Mouse (Mus musculus): ENCODE measurements around the gene Slx4ip. TPM values are rescaled to one million over a fixed set of nuclear protein-coding genes. Genes with fewer than 3 reads are reported as not detected.
A peak's percentile ranks its signal among the peaks of the same experiment; 100 is the strongest.

Gene Slx4ip
- polyA plus RNA-seq, 1 experiment from 2014 or later, result 2.6 TPM

DNA sequence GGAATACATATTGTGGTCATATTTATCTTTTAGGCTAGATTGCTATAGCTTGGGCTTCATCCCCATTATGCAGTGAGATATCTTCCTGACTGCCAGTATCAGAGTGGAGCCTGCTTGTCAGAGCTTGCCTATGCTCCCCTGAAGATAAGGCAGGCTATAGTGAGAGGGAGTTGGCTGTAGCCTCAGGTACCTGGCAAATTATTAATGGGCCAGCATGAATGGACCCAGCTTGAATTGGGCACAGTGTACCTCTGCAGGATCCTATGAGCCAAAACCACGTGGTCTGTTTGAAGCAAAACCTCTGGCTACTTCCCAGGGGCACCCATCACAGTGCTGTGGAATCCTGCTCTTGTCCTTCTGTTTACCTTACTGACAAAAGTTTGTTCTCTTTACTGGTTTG is 61.2 kb downstream of the Slx4ip start:
- Histone ChIP-seq H3K27ac (replicated peaks) (no peak overlapping the region), H3K9ac (no peak overlapping the region), H3K4me1 (replicated peaks) (peaks cover 24% of the 10 kb centered on the region), H3K4me3 (replicated peaks) (no peak overlapping the region), H3K4me2 (no peak overlapping the region), H3K36me3 (replicated peaks) (no peaks in the 10 kb centered on the region), H3K27me3 (no peaks in the 10 kb centered on the region), H3K9me3 (replicated peaks) (no peaks in the 10 kb centered on the region)
- WGBS (ENCODE audit: insufficient replicate concordance), result 65% methylated on average over 1 of the region's 1 CpGs
- ATAC-seq (ENCODE audit: insufficient read depth), result peak; percentile 54

- WGBS (ENCODE audit: insufficient replicate concordance), result 74% methylated on average over 9 of the region's 9 CpGs
- Histone ChIP-seq H3K27ac (replicated peaks) (no peak overlapping the region), H3K9ac (no peak overlapping the region), H3K36me3 (replicated peaks) (no peaks in the 10 kb centered on the region), H3K4me1 (replicated peaks) (peaks cover 18% of the 10 kb centered on the region), H3K4me2 (no peak overlapping the region), H3K4me3 (replicated peaks) (no peak overlapping the region), H3K9me3 (replicated peaks) (no peaks in the 10 kb centered on the region), H3K27me3 (no peaks in the 10 kb centered on the region)
- no peak for ATAC-seq (ENCODE audit: insufficient read depth)
Measured at GRCm38 (mm10) chr2:136955726-136956571, 64.9 kb downstream of the Slx4ip start.

DNA sequence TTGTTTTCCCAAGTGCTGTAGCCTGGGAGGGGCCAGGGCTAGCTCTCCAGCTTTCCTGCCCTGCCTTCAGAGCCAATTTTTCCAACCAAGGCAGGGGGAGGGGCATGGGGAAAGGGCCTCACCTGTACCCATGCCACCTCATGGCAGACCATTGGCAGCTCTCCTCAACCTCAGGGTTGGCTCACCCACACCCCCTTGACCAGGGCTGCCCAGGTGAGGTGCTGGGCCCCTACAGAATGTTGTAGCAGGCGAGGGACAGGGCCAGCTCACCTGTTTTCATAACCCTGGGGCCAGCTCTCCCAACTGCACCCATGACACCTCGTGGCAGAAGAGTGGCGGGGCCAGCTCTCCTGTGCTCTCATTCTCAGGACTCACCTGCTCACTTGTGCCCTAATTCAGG is 67.7 kb downstream of the Slx4ip start:
- Histone ChIP-seq H3K9ac (no peak overlapping the region), H3K4me1 (replicated peaks) (peaks cover 4% of the 10 kb centered on the region; the same call in 1 of the 2 replicates), H3K4me2 (no peak overlapping the region), H3K27ac (replicated peaks) (no peak overlapping the region), H3K36me3 (replicated peaks) (no peaks in the 10 kb centered on the region), H3K27me3 (no peaks in the 10 kb centered on the region), H3K9me3 (replicated peaks) (no peaks in the 10 kb centered on the region), H3K4me3 (replicated peaks) (no peak overlapping the region)
- no peak; the same call in 1 of the 2 replicates for ATAC-seq (ENCODE audit: insufficient read depth)
- 56% methylated on average over 3 of the region's 3 CpGs for WGBS (ENCODE audit: insufficient replicate concordance)

DNA sequence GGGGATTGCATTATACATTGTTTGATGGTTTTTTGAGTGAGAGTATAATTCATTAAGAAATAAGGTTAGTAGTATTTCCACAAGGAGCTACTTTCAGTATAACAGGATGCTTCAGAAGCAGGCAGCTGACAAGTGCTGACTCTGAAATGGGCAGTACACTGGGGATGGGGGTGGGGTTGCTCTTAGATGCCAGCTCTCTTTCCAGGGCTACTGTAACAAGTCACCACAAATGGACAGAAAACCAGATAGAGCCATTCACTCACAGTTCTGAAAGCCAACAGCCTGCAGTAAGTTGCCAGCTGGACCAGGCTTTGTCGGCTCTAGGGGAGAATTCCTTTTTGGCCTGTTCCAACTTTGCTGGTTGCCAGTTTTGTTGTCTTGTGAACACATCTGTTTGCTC is 84.8 kb downstream of the Slx4ip start:
- Histone ChIP-seq H3K27me3 (no peaks in the 10 kb centered on the region), H3K9me3 (replicated peaks) (no peaks in the 10 kb centered on the region), H3K27ac (replicated peaks) (no peak overlapping the region), H3K4me2 (no peak overlapping the region), H3K36me3 (replicated peaks) (no peaks in the 10 kb centered on the region), H3K4me1 (replicated peaks) (0 out of 2 replicates have a peak, but pooled peaks cover 6% of the 10 kb centered on the region), H3K9ac (no peak overlapping the region), H3K4me3 (replicated peaks) (no peak overlapping the region)
- ATAC-seq (ENCODE audit: insufficient read depth), result no peak
- 76% methylated on average over 1 of the region's 1 CpGs for WGBS (ENCODE audit: insufficient replicate concordance)

- no peak overlapping the region for H3K4me3 ChIP-seq (replicated peaks)
- no peaks in the 10 kb centered on the region for H3K36me3 ChIP-seq (replicated peaks)
- no peak overlapping the region for H3K4me2 ChIP-seq
- no peaks in the 10 kb centered on the region for H3K27me3 ChIP-seq
- H3K9me3 ChIP-seq (replicated peaks), result no peaks in the 10 kb centered on the region
- H3K9ac ChIP-seq, result no peak overlapping the region
- WGBS (ENCODE audit: insufficient replicate concordance), result 66% methylated on average over 6 of the region's 6 CpGs
- ATAC-seq (ENCODE audit: insufficient read depth), result no peak
- H3K27ac ChIP-seq (replicated peaks), result no peak overlapping the region
- H3K4me1 ChIP-seq (replicated peaks), result 0 out of 2 replicates have a peak, but pooled peaks cover 6% of the 10 kb centered on the region
Measured at GRCm38 (mm10) chr2:136979056-136979772, 88.2 kb downstream of the Slx4ip start.

- Histone ChIP-seq H3K9me3 (replicated peaks) (no peaks in the 10 kb centered on the region), H3K9ac (no peak overlapping the region), H3K4me2 (no peak overlapping the region), H3K27me3 (no peaks in the 10 kb centered on the region), H3K36me3 (replicated peaks) (no peaks in the 10 kb centered on the region), H3K27ac (replicated peaks) (no peak overlapping the region), H3K4me1 (replicated peaks) (0 out of 2 replicates have a peak, but pooled peaks cover 6% of the 10 kb centered on the region), H3K4me3 (replicated peaks) (no peak overlapping the region)
- 82% methylated on average over 10 of the region's 10 CpGs for WGBS (ENCODE audit: insufficient replicate concordance)
- ATAC-seq (ENCODE audit: insufficient read depth), result no peak
Measured at GRCm38 (mm10) chr2:136981062-136981879, 90.3 kb downstream of the Slx4ip start.

DNA sequence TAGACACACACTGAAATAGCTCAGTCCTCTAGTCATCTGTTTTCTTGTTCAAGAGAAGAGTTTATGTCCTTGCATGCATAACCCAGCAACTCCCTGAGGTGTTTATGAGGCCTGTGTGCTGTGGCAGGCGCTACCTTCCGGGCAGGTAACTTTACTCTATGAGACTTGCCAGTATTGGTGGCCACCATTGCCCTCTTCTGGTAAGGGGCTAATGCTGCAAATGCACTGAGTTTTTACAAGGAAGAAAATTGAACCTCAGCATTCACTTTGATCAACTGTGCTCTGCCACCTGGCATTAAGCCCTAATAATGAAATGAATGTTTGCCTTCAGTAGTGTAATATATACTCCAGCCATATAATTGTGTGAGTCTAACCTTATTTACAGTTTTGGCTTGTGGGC is 92.9 kb downstream of the Slx4ip start:
- no peak overlapping the region for H3K4me2 ChIP-seq
- no peaks in the 10 kb centered on the region for H3K27me3 ChIP-seq
- H3K36me3 ChIP-seq (replicated peaks), result no peaks in the 10 kb centered on the region
- H3K4me3 ChIP-seq (replicated peaks), result no peak overlapping the region
- 80% methylated on average over 2 of the region's 2 CpGs for WGBS (ENCODE audit: insufficient replicate concordance)
- no peak for ATAC-seq (ENCODE audit: insufficient read depth)
- no peak overlapping the region for H3K27ac ChIP-seq (replicated peaks)
- no peaks in the 10 kb centered on the region for H3K9me3 ChIP-seq (replicated peaks)
- H3K4me1 ChIP-seq (replicated peaks), result 0 out of 2 replicates have a peak, but pooled peaks cover 1% of the 10 kb centered on the region
- H3K9ac ChIP-seq, result no peak overlapping the region

GRCm38 (mm10) chr2:136985998-136986730 is 95.1 kb downstream of the Slx4ip start:
- no peaks in the 10 kb centered on the region for H3K4me1 ChIP-seq (replicated peaks)
- H3K4me3 ChIP-seq (replicated peaks), result no peak overlapping the region
- no peak overlapping the region for H3K9ac ChIP-seq
- H3K27ac ChIP-seq (replicated peaks), result no peak overlapping the region
- H3K27me3 ChIP-seq, result no peaks in the 10 kb centered on the region
- H3K9me3 ChIP-seq (replicated peaks), result no peaks in the 10 kb centered on the region
- no peak overlapping the region for H3K4me2 ChIP-seq
- H3K36me3 ChIP-seq (replicated peaks), result no peaks in the 10 kb centered on the region
- WGBS (ENCODE audit: insufficient replicate concordance), result 64% methylated on average over 6 of the region's 6 CpGs
- no peak for ATAC-seq (ENCODE audit: insufficient read depth)

GRCm38 (mm10) chr2:136993116-136993515 is 102.1 kb downstream of the Slx4ip start:
- Histone ChIP-seq H3K9me3 (replicated peaks) (no peaks in the 10 kb centered on the region), H3K36me3 (replicated peaks) (no peaks in the 10 kb centered on the region), H3K4me1 (replicated peaks) (no peaks in the 10 kb centered on the region), H3K27me3 (no peaks in the 10 kb centered on the region), H3K4me2 (no peak overlapping the region), H3K9ac (no peak overlapping the region), H3K27ac (replicated peaks) (no peak overlapping the region), H3K4me3 (replicated peaks) (no peak overlapping the region)
- no peak for ATAC-seq (ENCODE audit: insufficient read depth)
- 88% methylated on average over 3 of the region's 3 CpGs for WGBS (ENCODE audit: insufficient replicate concordance)

DNA sequence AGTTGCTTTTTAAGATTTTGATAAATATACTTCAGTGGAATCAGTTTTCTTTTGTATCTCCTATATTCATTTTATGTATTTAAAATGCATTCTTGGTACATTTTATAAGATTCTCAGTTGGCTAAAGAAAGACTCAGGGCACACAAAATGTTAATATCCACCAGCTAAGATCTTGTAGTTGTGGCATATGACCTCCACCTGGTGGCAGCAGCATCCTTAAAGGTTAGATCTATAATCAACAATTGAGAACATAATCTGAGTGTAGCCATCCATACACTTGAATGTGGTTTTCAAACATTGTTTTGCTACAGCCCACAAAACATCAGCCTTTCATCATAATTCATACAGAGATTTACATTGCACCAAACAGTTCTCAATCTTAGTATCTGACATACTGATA is 106.1 kb downstream of the Slx4ip start:
- Histone ChIP-seq H3K36me3 (replicated peaks) (no peaks in the 10 kb centered on the region), H3K4me3 (replicated peaks) (no peak overlapping the region), H3K27me3 (no peaks in the 10 kb centered on the region), H3K9ac (no peak overlapping the region), H3K4me2 (no peak overlapping the region), H3K4me1 (replicated peaks) (no peaks in the 10 kb centered on the region), H3K27ac (replicated peaks) (no peak overlapping the region), H3K9me3 (replicated peaks) (no peaks in the 10 kb centered on the region)
- no peak for ATAC-seq (ENCODE audit: insufficient read depth)
